Comparison of ENCODE assay signal across 9 mouse cellular contexts in the genomic region with DNA sequence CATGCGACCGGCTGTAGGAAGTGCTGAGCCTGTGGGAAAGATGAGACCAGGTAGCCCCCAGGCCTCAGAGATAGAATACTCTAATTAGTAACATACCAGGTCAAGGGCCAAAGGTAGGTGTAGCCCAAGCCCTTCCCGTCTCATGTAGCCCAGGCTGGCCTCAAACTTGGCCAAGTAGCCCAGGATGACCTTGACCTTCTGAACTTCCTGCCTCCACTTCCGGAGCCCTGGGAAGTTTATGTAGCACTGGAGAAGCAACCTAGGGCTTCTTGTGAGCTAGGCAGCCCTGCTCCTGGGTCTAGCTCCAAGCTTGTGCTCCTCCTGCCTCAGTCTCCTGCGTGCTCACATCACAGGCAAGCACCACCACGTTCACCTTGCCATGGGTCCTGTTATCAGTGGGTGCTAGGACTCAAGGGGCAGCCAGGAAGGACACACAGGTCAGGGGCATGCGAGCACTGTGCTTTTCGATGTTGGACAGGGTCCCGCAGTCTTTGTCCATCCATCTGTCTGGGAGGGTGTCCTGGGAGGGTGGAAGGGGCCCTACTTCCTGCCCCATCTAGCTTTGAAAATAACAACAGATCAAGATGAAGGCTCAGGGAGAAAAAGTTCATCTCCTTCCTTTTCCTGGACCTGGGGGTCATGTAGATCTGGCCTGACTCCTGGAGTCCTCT. TPM values are rescaled to one million over a fixed set of nuclear protein-coding genes. Genes with fewer than 3 reads are reported as not detected.
DNase-seq lines count a peak whose midpoint lies in the region; ATAC-seq and TF ChIP-seq lines count a peak whose summit lies in the region.
"Had no signal": no experiment of that assay in that cellular context is flagged by ENCODE, and none has a peak within 500 bp of the region (broad histone marks: within the 10 kb centered on the region; RNA-seq: fewer than 3 reads in every experiment).

No protein-coding gene starts in this region.

- no peak overlapping the region; the same call in 1 of the 2 replicates for H3K4me3 ChIP-seq in neural tube, embryonic 11.5 days (ENCODE audit: low read depth, low read length)
- peak overlapping the region; percentile 49 for H3K4me3 ChIP-seq in forebrain, embryonic 13.5 days
- H3K4me3 ChIP-seq in limb, embryonic 13.5 days: peak overlapping the region; percentile 63
- peak overlapping the region; percentile 62; the same call in 1 of the 2 replicates for H3K4me3 ChIP-seq in stomach, postnatal 0 days (ENCODE audit: low read depth, low read length)

- no peak for TF ChIP-seq CTCF in stomach, postnatal 0 days (IDR thresholded peaks at IDR 0.05; ENCODE audit: low read depth)

- H3K4me2 ChIP-seq in neural tube, embryonic 11.5 days (ENCODE audit: low read depth): peak overlapping the region; percentile 60; the same call in 1 of the 2 replicates
- H3K4me2 ChIP-seq in forebrain, embryonic 13.5 days: peak overlapping the region; percentile 63
- H3K4me2 ChIP-seq in limb, embryonic 13.5 days (replicated peaks): peak overlapping the region; percentile 81
- peak overlapping the region; percentile 70 for H3K4me2 ChIP-seq in stomach, postnatal 0 days (replicated peaks; ENCODE audit: low read depth)

- H3K27ac ChIP-seq in neural tube, embryonic 11.5 days (ENCODE audit: low read depth, low read length): no peak overlapping the region
- H3K27ac ChIP-seq in forebrain, embryonic 13.5 days: no peak overlapping the region
- H3K27ac ChIP-seq in limb, embryonic 13.5 days: no peak overlapping the region
- H3K27ac ChIP-seq in stomach, postnatal 0 days (replicated peaks): peak overlapping the region; percentile 18; the same call in 1 of the 2 replicates

- no peak for DNase-seq in neural tube, embryonic 11.5 days (ENCODE audit: low spot score)
- no peak for DNase-seq in neural tube, embryonic 10.5 days (ENCODE audit: extremely low spot score, low spot score)
- DNase-seq in stomach, postnatal 0 days (ENCODE audit: low spot score): no peak
- no peak for DNase-seq in gastrocnemius, postnatal 25 days
- DNase-seq in left cerebral cortex, adult 9 months (ENCODE audit: low spot score in 2 of 2): no peak
- DNase-seq: lung, postnatal 36 days; thymus, adult 18-20 months had no signal

- H3K27me3 ChIP-seq in neural tube, embryonic 11.5 days (ENCODE audit: control insufficient read depth, insufficient read depth, low read length): no peaks in the 10 kb centered on the region
- no peaks in the 10 kb centered on the region for H3K27me3 ChIP-seq in forebrain, embryonic 13.5 days
- no peaks in the 10 kb centered on the region for H3K27me3 ChIP-seq in limb, embryonic 13.5 days
- H3K27me3 ChIP-seq in stomach, postnatal 0 days (ENCODE audit: control insufficient read depth, insufficient read depth, low read length): no peaks in the 10 kb centered on the region

- no peak for ATAC-seq in neural tube, embryonic 11.5 days (ENCODE audit: insufficient read depth, low FRiP score, low TSS enrichment)
- no peak for ATAC-seq in forebrain, embryonic 13.5 days
- no peak for ATAC-seq in limb, embryonic 13.5 days (ENCODE audit: low FRiP score, low read depth)
- no peak for ATAC-seq in stomach, postnatal 0 days (ENCODE audit: low FRiP score, low TSS enrichment)

- peak overlapping the region; percentile 72; the same call in 1 of the 2 replicates for H3K9ac ChIP-seq in neural tube, embryonic 11.5 days (ENCODE audit: low read length)
- H3K9ac ChIP-seq in forebrain, embryonic 13.5 days: peak overlapping the region; percentile 70
- peak overlapping the region; percentile 75 for H3K9ac ChIP-seq in limb, embryonic 13.5 days
- peak overlapping the region; percentile 77 for H3K9ac ChIP-seq in stomach, postnatal 0 days (ENCODE audit: low read length)

- H3K9me3 ChIP-seq in neural tube, embryonic 11.5 days (ENCODE audit: control insufficient read depth, low read length): no peaks in the 10 kb centered on the region; the same call in 1 of the 2 replicates
- no peaks in the 10 kb centered on the region for H3K9me3 ChIP-seq in forebrain, embryonic 13.5 days (replicated peaks)
- peaks cover 12% of the 10 kb centered on the region; the same call in 1 of the 2 replicates for H3K9me3 ChIP-seq in limb, embryonic 13.5 days
- H3K9me3 ChIP-seq in stomach, postnatal 0 days (ENCODE audit: control insufficient read depth, low read length): no peaks in the 10 kb centered on the region

- peaks cover 2% of the 10 kb centered on the region; the same call in 1 of the 2 replicates for H3K36me3 ChIP-seq in neural tube, embryonic 11.5 days (ENCODE audit: control insufficient read depth, insufficient read depth, low read length)
- peaks cover 19% of the 10 kb centered on the region; the same call in 1 of the 2 replicates for H3K36me3 ChIP-seq in forebrain, embryonic 13.5 days (ENCODE audit: poor library complexity, severe bottlenecking)
- H3K36me3 ChIP-seq in limb, embryonic 13.5 days: peaks cover 32% of the 10 kb centered on the region
- H3K36me3 ChIP-seq in stomach, postnatal 0 days (ENCODE audit: control insufficient read depth, insufficient read depth, low read length): peaks cover 14% of the 10 kb centered on the region

- H3K4me1 ChIP-seq in neural tube, embryonic 11.5 days (ENCODE audit: control insufficient read depth, insufficient read depth, low read length): peaks cover 6% of the 10 kb centered on the region
- peaks cover 17% of the 10 kb centered on the region; the same call in 1 of the 2 replicates for H3K4me1 ChIP-seq in forebrain, embryonic 13.5 days
- H3K4me1 ChIP-seq in limb, embryonic 13.5 days: peaks cover 16% of the 10 kb centered on the region
- peaks cover 7% of the 10 kb centered on the region; the same call in 1 of the 2 replicates for H3K4me1 ChIP-seq in stomach, postnatal 0 days (replicated peaks; ENCODE audit: control insufficient read depth, insufficient read depth)

- no peak for TF ChIP-seq EP300 in stomach, postnatal 0 days (optimal IDR thresholded peaks at IDR 0.05)

- WGBS in neural tube, embryonic 11.5 days: 91% methylated on average over 9 of the region's 9 CpGs
- 90% methylated on average over 9 of the region's 9 CpGs for WGBS in forebrain, embryonic 13.5 days
- 79% methylated on average over 9 of the region's 9 CpGs for WGBS in limb, embryonic 13.5 days
- WGBS in stomach, postnatal 0 days: 71% methylated on average over 9 of the region's 9 CpGs

RNA-seq across cellular contexts. Expression of a gene that starts 1.0 kb away (rescaled TPM):
- 4.9 and 5.6 TPM in 2 replicates for polyA plus RNA-seq in neural tube, embryonic 11.5 days (2014; fragmentation: Nextera tagmentation; extraction: Ambion mirVana)
- polyA plus RNA-seq in forebrain, embryonic 13.5 days (2015; fragmentation: Nextera tagmentation; extraction: Ambion mirVana): 3.6 and 4.4 TPM in 2 replicates
- polyA plus RNA-seq in limb, embryonic 13.5 days (2015; fragmentation: Nextera tagmentation; extraction: Ambion mirVana): 6.9 and 7.5 TPM in 2 replicates
- 4.4 and 4.5 TPM in 2 replicates for polyA plus RNA-seq in stomach, postnatal 0 days (2015; fragmentation: Nextera tagmentation; extraction: Ambion mirVana)
- 1 to 10 TPM; 7.4 TPM for total RNA-seq in gastrocnemius, postnatal 25 days (2021)

RNA-seq across cellular contexts. Expression of a gene that starts 34.1 kb away (rescaled TPM):
- not detected in 2 replicates for polyA plus RNA-seq in neural tube, embryonic 11.5 days (2014; fragmentation: Nextera tagmentation; extraction: Ambion mirVana)
- polyA plus RNA-seq in forebrain, embryonic 13.5 days (2015; fragmentation: Nextera tagmentation; extraction: Ambion mirVana): not detected in 2 replicates
- not detected in 2 replicates for polyA plus RNA-seq in limb, embryonic 13.5 days (2015; fragmentation: Nextera tagmentation; extraction: Ambion mirVana)
- 0.68 and 0.75 TPM in 2 replicates for polyA plus RNA-seq in stomach, postnatal 0 days (2015; fragmentation: Nextera tagmentation; extraction: Ambion mirVana)
- not detected for total RNA-seq in gastrocnemius, postnatal 25 days (2021)

RNA-seq across cellular contexts. Expression of a gene that starts 43.0 kb away (rescaled TPM):
- polyA plus RNA-seq in neural tube, embryonic 11.5 days (2014; fragmentation: Nextera tagmentation; extraction: Ambion mirVana): not detected in 2 replicates
- polyA plus RNA-seq in forebrain, embryonic 13.5 days (2015; fragmentation: Nextera tagmentation; extraction: Ambion mirVana): 0.14 and 0.21 TPM in 2 replicates
- 0.28 and 0.83 TPM in 2 replicates for polyA plus RNA-seq in limb, embryonic 13.5 days (2015; fragmentation: Nextera tagmentation; extraction: Ambion mirVana)
- 0.25 and 0.27 TPM in 2 replicates for polyA plus RNA-seq in stomach, postnatal 0 days (2015; fragmentation: Nextera tagmentation; extraction: Ambion mirVana)
- 1 to 10 TPM; 1.3 to 4.9 TPM for total RNA-seq in gastrocnemius, postnatal 25 days (2021)
